Mouse (Mus musculus): ENCODE results near the gene Grin2d. TPM values are rescaled to one million over a fixed set of nuclear protein-coding genes. Genes with fewer than 3 reads are reported as not detected.

Grin2d gene
- total RNA-seq, 2 experiments from 2014 or later, result 0.66 to 0.67 TPM

DNA sequence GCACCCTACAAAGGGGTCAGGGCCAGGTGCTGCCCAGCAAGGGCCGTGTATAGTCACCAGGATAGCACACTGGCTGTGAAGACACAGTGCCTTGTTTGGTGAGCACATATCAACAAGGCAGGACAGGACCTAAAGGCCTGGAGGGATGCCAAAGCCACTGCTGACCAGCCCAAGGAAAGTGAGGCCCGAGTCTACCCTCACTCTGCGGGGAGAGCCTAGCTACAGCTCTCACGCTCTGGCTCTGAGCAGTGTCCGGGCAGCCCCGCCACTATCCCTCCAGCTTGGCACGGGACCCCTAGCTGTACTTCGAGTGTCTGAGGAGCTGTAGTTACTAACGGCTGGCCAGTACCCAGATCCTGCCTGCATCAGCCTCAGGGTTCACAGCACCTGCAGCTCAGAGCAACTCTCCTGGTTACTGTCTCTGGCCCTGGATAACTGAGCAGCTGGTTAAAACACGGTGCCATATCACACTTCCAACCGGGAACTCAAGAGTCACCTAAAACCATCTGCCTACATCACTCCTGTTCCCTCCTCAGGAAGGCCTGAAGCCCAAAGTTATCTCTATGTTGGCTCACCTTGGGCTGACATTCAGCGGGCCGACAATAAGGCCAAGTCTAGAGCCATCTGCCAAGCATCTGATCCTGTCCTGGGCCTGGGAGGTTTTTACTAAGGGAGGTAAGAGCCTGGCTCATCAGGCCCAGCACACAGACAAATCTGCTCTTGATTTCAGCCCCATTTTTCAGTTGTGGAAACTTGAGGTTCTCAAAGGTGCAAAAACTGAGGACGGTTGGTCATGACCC, 68.7 kb downstream of the Grin2d start:
- no peak for DNase-seq (ENCODE audit: low spot score in 2 of 2)

DNA sequence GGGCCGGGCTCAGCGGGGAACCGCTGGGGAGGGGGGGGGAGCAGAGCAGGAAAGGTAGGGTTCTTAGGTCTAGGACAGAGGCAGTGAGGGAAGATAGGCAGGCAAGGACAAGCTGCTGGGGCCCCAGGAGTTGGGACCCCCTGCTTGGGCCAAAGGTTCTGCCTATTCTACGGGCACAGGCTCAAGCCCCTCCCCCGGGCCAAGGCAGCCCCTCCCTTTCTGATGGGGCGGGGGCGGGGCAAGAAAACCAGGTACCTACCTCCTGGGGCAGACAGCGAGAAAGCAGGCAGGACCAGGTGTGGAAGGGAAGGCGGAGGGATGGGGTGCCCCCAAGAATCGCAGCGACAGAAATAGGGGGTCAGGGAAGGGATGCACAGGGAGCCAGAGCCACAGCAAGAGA, 69.7 kb downstream of the Grin2d start:
- no peak for DNase-seq (ENCODE audit: low spot score in 2 of 2)

DNA sequence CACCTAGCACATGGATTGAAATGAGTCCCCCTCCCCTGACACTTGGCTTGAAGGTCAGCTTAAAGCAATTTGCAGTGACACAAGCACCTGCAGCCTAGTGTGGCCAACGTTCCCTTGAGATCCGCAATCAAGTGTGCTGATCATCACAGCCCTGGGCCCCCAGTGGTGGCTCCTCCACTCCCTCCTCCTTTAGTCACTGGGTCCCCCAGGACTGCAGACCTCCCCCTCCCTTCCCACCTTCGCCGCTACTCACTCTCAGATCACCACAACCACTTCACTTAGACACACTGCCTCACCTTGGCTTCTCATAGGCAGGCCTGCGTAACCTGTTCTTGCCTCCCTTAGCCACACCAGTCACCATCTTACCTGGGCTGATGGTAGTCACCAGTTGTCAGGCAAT, 72.2 kb downstream of the Grin2d start:
- DNase-seq (ENCODE audit: low spot score in 2 of 2), result no peak

- peak in 1 of 2 experiments; percentile 53 for DNase-seq (ENCODE audit: low spot score in 2 of 2)
Observed at GRCm38 (mm10) chr7:45802551-45802950, 75.6 kb downstream of the Grin2d start.

GRCm38 (mm10) chr7:45801348-45801747, 76.8 kb downstream of the Grin2d start:
- peak; percentile 93 to 96 for DNase-seq (ENCODE audit: low spot score in 2 of 2)

DNA sequence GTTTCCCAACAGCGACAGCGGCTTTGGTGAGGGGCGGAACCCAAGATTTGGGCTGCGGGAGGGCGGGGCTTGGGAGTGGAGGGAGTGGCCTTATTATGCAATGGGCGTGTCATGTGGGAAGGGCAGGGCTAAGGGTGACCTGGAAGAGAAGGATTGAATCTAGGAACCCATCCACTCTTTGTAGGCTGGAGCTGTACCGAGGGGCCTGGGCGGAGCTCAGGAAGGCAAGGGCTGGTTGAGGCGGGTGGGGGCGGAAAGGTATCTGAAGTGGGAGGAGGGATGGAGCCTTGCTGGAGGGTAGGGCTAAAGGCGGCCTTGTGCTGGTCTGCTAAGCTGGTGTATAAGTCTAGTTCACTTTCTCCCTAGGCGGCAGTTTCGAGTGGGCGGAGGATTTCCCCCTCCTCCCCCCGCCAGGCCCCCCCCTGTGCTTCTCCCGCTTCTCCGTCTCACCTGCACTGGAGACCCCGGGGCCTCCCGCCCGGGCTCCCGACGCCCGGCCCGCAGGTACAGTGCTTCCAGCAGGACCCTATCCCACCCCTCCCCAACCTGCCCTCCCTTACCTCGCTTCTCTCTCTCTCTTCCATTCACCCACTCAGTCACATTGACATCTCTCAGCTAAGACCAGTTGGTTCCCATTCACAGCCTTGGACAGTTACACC, 77.5 kb downstream of the Grin2d start:
- no peak for DNase-seq (ENCODE audit: low spot score in 2 of 2)

GRCm38 (mm10) chr7:45800001-45800400, 78.2 kb downstream of the Grin2d start:
- DNase-seq (ENCODE audit: low spot score in 2 of 2), result no peak

- DNase-seq (ENCODE audit: low spot score in 2 of 2), result no peak
Observed at GRCm38 (mm10) chr7:45798931-45799330, 79.2 kb downstream of the Grin2d start.

GRCm38 (mm10) chr7:45798511-45798836, 79.7 kb downstream of the Grin2d start:
- no peak for DNase-seq (ENCODE audit: low spot score in 2 of 2)

- no peak for DNase-seq (ENCODE audit: low spot score in 2 of 2)
Observed at GRCm38 (mm10) chr7:45797661-45798510, 80.3 kb downstream of the Grin2d start.

DNA sequence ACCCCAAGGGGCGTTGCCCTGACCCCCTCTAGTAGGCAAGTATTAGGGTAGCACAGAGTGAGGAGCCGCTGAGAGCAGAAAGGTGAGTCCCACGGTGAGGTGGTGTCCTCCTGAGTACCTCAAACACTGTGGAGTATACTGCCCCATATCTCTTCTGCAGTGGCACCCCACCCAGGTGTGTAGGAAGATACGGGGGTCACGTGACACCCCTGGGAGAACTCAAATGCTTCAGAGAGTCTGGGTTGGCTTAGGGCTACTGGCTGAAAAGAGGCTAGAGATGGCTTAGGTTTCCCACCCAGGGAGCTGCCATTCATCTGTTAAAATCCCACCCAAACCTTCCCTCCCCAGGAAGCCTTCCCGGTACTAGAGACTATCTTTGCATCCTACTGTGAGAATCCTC, 81.2 kb downstream of the Grin2d start:
- no peak for DNase-seq (ENCODE audit: low spot score in 2 of 2)

- no peak for DNase-seq (ENCODE audit: low spot score in 2 of 2)
Observed at GRCm38 (mm10) chr7:45794971-45795370, 83.2 kb downstream of the Grin2d start.

DNA sequence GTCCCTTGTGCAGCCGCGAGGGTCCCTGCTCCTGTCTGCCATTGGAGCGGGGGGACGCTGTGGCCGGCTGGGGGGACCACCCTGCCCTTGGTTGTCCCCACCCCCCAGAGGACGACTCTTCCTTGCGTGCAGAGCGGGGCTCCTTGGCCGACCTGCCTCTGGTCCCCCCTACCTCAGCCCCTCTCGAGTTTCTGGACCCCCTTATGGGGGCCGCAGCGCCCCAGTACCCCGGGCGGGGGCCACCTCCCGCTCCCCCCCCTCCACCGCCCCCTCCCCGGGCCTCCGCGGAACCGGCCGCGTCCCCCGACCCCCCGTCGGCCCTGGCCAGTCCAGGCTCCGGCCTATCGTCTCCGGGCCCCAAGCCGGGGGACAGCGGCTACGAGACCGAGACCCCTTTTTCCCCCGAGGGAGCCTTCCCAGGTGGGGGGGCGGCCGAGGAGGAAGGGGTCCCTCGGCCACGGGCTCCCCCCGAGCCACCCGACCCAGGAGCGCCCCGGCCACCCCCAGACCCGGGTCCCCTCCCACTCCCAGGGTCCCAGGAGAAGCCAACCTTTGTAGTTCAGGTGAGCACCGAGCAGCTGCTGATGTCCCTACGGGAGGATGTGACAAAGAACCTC, 84.1 kb downstream of the Grin2d start:
- no peak for DNase-seq (ENCODE audit: low spot score in 2 of 2)

- no peak for DNase-seq (ENCODE audit: low spot score in 2 of 2)
Observed at GRCm38 (mm10) chr7:45793240-45793639, 84.9 kb downstream of the Grin2d start.

DNA sequence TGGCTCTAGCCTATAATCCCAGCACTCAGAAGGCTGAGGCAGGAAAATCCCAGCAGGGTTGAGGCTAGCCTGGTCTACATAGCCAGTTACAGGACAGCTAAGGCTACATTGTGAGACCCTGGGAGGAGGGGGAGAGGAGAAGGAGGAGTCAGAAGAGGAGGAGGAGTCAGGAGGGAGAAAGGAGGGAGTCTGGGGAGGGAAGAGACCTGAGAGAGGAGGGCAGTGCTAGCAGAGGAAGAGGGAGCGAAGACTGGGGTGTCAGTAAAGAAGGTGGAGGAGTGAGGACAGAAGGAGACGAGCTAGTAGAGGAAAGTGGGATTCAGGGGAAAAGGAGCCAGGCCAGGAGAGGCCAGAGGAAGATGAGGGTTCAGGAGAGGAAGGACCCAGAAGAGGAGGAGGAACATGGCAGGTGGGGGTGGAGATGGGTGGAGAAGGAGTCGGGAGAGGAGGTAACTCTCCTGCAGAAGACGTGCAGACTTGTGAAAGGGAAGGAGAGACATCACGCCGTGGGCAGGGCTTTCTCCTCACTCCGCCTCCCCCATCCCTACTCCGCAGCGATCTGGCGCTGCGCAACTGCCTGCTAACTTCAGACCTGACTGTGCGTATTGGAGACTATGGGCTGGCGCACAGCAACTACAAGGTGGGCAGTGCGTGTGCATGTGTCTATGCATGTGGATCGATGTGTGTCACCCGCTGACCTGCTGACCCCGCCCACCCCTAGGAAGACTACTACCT, 86.3 kb downstream of the Grin2d start:
- no peak for DNase-seq (ENCODE audit: low spot score in 2 of 2)

DNA sequence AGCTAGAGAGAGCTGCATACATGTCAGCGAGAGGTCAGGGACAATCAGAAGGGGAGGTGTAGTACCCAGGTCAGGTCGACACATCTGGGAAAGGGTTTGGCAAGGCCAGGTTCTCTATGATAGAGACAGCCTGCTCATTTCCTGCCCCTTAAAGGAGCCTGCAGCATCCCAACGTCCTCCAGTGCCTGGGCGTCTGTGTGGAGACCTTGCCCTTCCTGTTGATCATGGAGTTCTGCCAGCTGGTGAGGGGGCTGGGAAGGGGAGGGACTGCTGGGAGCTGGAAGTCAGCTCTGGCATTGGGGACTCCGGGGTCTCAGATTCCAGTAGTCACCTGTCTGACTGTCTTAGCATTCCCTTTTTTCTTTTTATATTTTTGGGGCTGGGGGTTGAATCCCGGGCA, 87.5 kb downstream of the Grin2d start:
- no peak for DNase-seq (ENCODE audit: low spot score in 2 of 2)

DNA sequence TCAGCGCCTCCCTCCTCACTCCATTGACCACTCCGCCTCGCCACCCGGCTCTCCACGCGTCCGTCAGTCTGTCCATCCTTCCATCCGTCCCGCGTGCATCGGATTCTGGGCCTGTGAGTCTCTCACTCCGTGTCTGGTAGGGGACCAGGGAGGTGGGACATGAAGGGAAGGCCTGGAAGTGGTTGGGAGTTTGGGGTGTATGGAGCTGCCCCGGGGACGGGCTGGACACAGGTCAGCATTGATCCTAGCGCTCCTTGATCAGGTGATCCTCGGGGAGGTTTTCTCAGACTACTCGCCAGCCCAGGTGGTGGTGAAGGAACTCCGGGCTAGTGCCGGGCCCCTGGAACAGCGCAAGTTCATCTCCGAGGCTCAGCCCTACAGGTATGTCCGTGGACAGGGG, 90.5 kb downstream of the Grin2d start:
- DNase-seq (ENCODE audit: low spot score in 2 of 2), result no peak

- DNase-seq (ENCODE audit: low spot score in 2 of 2), result no peak
Observed at GRCm38 (mm10) chr7:45786661-45787413, 91.3 kb downstream of the Grin2d start.

DNA sequence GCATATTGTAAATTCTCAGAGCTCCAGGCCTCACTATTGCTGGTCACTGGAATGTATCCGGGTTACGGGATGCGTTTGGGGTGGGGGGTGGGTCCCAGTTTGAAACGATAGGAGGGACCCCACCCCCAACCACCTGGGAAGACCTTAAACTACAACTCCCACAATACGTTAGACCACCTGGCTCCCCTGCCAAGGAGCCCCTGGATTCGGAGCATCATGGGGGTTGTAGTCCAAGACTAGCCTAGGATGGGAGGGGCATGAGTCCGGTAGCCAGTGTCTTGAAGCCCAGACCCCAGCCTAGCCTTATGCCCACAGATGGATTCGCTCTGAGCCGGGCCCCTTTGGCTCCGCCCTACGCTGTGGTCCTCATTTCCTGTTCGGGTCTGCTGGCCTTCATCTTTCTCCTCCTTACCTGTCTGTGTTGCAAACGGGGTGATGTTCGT, 92.0 kb downstream of the Grin2d start:
- no peak for DNase-seq (ENCODE audit: low spot score in 2 of 2)

All from adrenal gland, adult 18-20 months (tissue).